Mouse (Mus musculus) G1E (cell line): ENCODE results near the gene Arl6ip5.

Experiments
- CTCF ChIP-seq: IDR thresholded peaks from 2 replicates; pipeline ENCODE4 v1.5.1; 2012; ENCODE audit warnings: low read depth, low read length, inconsistent platforms, mixed read lengths
- POLR2AphosphoS5 ChIP-seq: IDR thresholded peaks from 2 replicates; pipeline ENCODE4 v1.6.1; 2012; ENCODE audit warnings: low read depth, low read length, inconsistent platforms; ENCODE audit not compliant: insufficient replicate concordance

- TF ChIP-seq POLR2AphosphoS5: no peak
- TF ChIP-seq CTCF: no peak
Measured at GRCm38 (mm10) chr6:97276366-97276765, 65.9 kb downstream of the Arl6ip5 start.
